Mouse (Mus musculus) heart, adult 2 months (tissue): ENCODE results near the gene Rimkla.

Experiments used
- CTCF ChIP-seq: fragments of 200-600 bp; IDR thresholded peaks from 2 replicates; pipeline ENCODE4 v1.8.1; 2022; ENCODE audit warnings: antibody characterized with exemption, mild to moderate bottlenecking, moderate library complexity
- POLR2A ChIP-seq: fragments of 200-500 bp; IDR thresholded peaks from 2 replicates; pipeline ENCODE4 v1.6.1; 2011; ENCODE audit warnings: mild to moderate bottlenecking, low read depth, low read length, control low read depth; ENCODE audit not compliant: insufficient read depth

- TF ChIP-seq CTCF = no peak
- TF ChIP-seq POLR2A = no peak
Measured at GRCm38 (mm10) chr4:119473150-119473549, 19.3 kb downstream of the Rimkla start.
